Mouse (Mus musculus): ENCODE measurements at regions not wholly inside any gene's neighbourhood (a gene's known extent, or its start where the extent isn't known, plus 50 kb on each side); places are given as distances from the start of the nearest gene placed in this dataset.

DNA sequence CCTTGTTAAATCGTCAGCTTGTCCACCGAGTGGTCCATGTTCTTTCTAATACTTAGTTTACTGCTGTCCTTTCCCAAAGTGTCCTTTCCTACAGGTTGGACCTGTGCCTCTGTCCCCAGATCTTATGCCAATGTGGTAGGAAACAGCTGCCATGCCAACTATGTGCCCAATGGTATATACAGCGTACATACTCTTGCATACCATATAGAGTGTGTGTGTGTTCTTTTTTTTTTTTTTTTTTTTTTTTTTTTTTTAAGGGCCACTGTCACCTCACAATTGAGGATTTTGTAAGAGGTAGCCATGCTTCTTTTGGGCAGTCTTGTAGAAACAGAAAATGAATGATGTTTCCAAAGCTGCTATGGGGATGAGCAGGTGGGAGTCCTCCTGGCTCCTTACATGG lies 1163.2 kb upstream of the A1bg start:
- TF ChIP-seq ZNF384 (IDR thresholded peaks at IDR 0.05; ENCODE audit: low read depth, low read length) (peak; percentile 52), ETS1 (IDR thresholded peaks at IDR 0.05; ENCODE audit: low read depth, low read length) (no peak), USF1 (IDR thresholded peaks at IDR 0.05; ENCODE audit: low read depth, low read length) (no peak), JUND (IDR thresholded peaks at IDR 0.05; ENCODE audit: low read depth, low read length) (no peak), CHD1 (IDR thresholded peaks at IDR 0.05; ENCODE audit: low read depth, low read length) (no peak), MYC (IDR thresholded peaks at IDR 0.05; ENCODE audit: low read depth, low read length) (no peak)
- H3K9me3 ChIP-seq (replicated peaks; ENCODE audit: insufficient read depth, low read length) = no peaks in the 10 kb centered on the region
- no peak overlapping the region for H3K4me3 ChIP-seq (ENCODE audit: control insufficient read depth in 1 of 2, insufficient read depth in 1 of 2, low read depth in 2 of 2, low read length in 2 of 2)
- no peak overlapping the region for H3K27ac ChIP-seq (ENCODE audit: control insufficient read depth, low read depth, low read length)
- H3K27me3 ChIP-seq (ENCODE audit: control insufficient read depth in 1 of 2, insufficient read depth in 2 of 2, low read length in 2 of 2) = no peaks in the 10 kb centered on the region
- no peak for DNase-seq (ENCODE audit: low read depth, low spot score)
- peaks cover 2 to 7% of the 10 kb centered on the region in 2 experiments; a peak in 2 of 4 replicates for H3K36me3 ChIP-seq (ENCODE audit: control insufficient read depth in 1 of 2, insufficient read depth in 2 of 2, low read length in 2 of 2)
- H3K9ac ChIP-seq (ENCODE audit: control insufficient read depth, low read depth, low read length, poor library complexity, severe bottlenecking) = no peak overlapping the region
- H3K4me1 ChIP-seq (ENCODE audit: control insufficient read depth in 1 of 2, insufficient read depth in 2 of 2, low read length in 2 of 2) = no peaks in the 10 kb centered on the region
- peaks cover 42% of the 10 kb centered on the region for H3K79me2 ChIP-seq (ENCODE audit: control insufficient read depth, insufficient read depth, low read length, poor library complexity)

DNA sequence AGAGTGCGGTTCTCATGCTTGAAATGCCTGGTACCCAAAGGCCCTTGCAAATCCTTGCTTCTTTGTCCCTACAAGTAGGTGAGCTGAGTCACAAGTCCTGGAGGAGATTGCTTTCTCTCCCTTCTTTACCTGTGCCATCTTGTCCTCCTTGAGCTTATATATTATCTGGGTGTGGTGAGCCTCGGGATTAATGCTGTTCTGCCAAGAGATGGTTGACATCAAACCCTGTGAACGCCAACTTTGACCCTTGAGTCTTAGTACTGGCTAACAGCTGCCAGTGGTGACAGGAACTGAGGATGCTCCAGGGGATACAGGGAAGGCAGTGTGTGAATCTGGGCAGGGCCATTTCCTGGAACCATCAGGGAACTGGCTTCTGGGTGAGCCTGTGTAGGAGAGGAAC lies 1160.5 kb upstream of the A1bg start:
- no peaks in the 10 kb centered on the region for H3K27me3 ChIP-seq (ENCODE audit: control insufficient read depth in 1 of 2, insufficient read depth in 2 of 2, low read length in 2 of 2)
- H3K4me3 ChIP-seq (ENCODE audit: control insufficient read depth in 1 of 2, insufficient read depth in 1 of 2, low read depth in 2 of 2, low read length in 2 of 2) = no peak overlapping the region
- DNase-seq (ENCODE audit: low read depth, low spot score) = no peak
- no peak for TF ChIP-seq MEF2A (IDR thresholded peaks at IDR 0.05; ENCODE audit: extremely low read depth, insufficient replicate concordance, low read depth, low read length, poor library complexity, severe bottlenecking)
- TF ChIP-seq ZMIZ1 (IDR thresholded peaks at IDR 0.05; ENCODE audit: low read depth, low read length) = no peak
- no peak for TF ChIP-seq NRF1 (IDR thresholded peaks at IDR 0.05; ENCODE audit: insufficient read depth, low read depth, low read length, poor library complexity, severe bottlenecking)
- no peak for TF ChIP-seq TBP (IDR thresholded peaks at IDR 0.05; ENCODE audit: low read depth, low read length)
- no peak for TF ChIP-seq RAD21 (IDR thresholded peaks at IDR 0.05; ENCODE audit: low read depth, low read length)
- no peak for TF ChIP-seq BHLHE40 (IDR thresholded peaks at IDR 0.05; ENCODE audit: borderline replicate concordance, low read depth, low read length)
- no peak for TF ChIP-seq MYB (IDR thresholded peaks at IDR 0.05; ENCODE audit: low read depth, low read length)
- no peaks in the 10 kb centered on the region for H3K9me3 ChIP-seq (replicated peaks; ENCODE audit: insufficient read depth, low read length)
- H3K79me2 ChIP-seq (ENCODE audit: control insufficient read depth, insufficient read depth, low read length, poor library complexity) = peaks cover 41% of the 10 kb centered on the region
- peaks cover 5 to 12% of the 10 kb centered on the region in 2 experiments for H3K36me3 ChIP-seq (ENCODE audit: control insufficient read depth in 1 of 2, insufficient read depth in 2 of 2, low read length in 2 of 2)
- H3K9ac ChIP-seq (ENCODE audit: control insufficient read depth, low read depth, low read length, poor library complexity, severe bottlenecking) = no peak overlapping the region
- H3K4me1 ChIP-seq (ENCODE audit: control insufficient read depth in 1 of 2, insufficient read depth in 2 of 2, low read length in 2 of 2) = peaks cover 6 to 11% of the 10 kb centered on the region in 2 experiments; a peak in 3 of 4 replicates
- no peak overlapping the region for H3K27ac ChIP-seq (ENCODE audit: control insufficient read depth, low read depth, low read length)

DNA sequence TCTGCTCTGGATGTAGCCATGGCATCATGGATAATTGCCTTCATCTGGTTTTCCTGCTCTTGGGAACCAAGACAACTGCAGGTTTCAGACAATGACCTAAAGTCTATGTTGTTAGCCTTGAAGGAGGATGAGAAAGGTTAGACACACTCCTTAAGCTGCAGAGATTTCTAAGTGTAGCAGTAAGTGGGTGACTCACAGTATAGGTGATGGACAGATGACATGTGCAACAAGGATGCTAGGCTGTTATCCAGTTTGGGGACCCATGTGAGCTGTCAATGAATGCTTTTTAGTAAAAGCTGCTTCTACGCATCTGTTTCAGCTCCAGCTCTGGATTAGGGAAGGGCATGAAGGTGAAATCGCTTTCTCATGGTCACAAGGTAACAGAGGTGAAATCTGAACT lies 1159.7 kb upstream of the A1bg start:
- Histone ChIP-seq H3K79me2 (ENCODE audit: control insufficient read depth, insufficient read depth, low read length, poor library complexity) (peaks cover 36% of the 10 kb centered on the region), H3K9me3 (replicated peaks; ENCODE audit: insufficient read depth, low read length) (no peaks in the 10 kb centered on the region), H3K27ac (ENCODE audit: control insufficient read depth, low read depth, low read length) (no peak overlapping the region), H3K9ac (ENCODE audit: control insufficient read depth, low read depth, low read length, poor library complexity, severe bottlenecking) (no peak overlapping the region), H3K4me3 (ENCODE audit: control insufficient read depth in 1 of 2, insufficient read depth in 1 of 2, low read depth in 2 of 2, low read length in 2 of 2) (no peak overlapping the region), H3K36me3 (ENCODE audit: control insufficient read depth in 1 of 2, insufficient read depth in 2 of 2, low read length in 2 of 2) (peaks cover 4 to 12% of the 10 kb centered on the region in 2 experiments), H3K27me3 (ENCODE audit: control insufficient read depth in 1 of 2, insufficient read depth in 2 of 2, low read length in 2 of 2) (no peaks in the 10 kb centered on the region), H3K4me1 (ENCODE audit: control insufficient read depth in 1 of 2, insufficient read depth in 2 of 2, low read length in 2 of 2) (peaks cover 6 to 11% of the 10 kb centered on the region in 2 experiments; a peak in 3 of 4 replicates)
- DNase-seq (ENCODE audit: low read depth, low spot score) = no peak
- no peak for TF ChIP-seq SMC3 (IDR thresholded peaks at IDR 0.05; ENCODE audit: low read depth, low read length)
